Mouse (Mus musculus) mesoderm, embryonic 11.5 days (tissue): Measurements from ENCODE around the gene Raet1e.
"Not testable (repeated sequence)": the region's sequence is repeated elsewhere in the genome, so short reads cannot be mapped to it uniquely, and the experiment has no call there.

ENCODE experiments used
- DNase-seq: peaks from one replicate; pipeline ENCODE4 v3.0.0-alpha.2; 2012; ENCODE audit warnings: low read depth, low spot score

Raet1e gene

DNA sequence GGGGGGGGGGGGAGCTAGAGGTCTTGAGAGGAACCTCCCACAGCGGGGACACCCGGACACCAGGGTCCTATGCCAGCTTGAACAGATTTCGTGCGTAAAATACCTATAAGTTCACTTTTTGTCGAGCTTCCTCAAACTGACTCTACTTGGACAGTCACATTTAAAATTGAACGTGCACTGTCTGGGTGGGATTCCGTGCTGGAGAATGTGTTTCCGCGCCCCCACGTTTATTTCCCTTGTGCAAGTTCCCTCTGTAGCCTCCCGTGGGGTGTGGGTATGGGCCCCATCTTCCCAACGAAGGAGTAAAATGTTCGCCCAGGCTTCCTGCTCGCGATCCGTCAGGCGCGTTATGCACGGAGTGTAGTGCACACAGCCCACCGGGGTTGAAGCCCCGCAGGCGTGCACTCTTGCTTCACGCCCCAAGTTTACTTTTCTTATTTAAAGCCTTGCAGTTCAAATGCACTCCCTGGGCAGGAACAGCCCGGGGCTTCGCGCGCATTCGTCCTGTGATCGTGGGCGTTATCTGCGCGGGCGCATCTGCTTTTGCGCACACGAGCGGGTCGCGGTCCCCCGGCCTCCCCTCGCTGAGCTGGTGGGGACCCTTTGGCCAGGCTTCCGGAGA is 115.4 kb downstream of the Raet1e start:
- peak; percentile 45 for DNase-seq

DNA sequence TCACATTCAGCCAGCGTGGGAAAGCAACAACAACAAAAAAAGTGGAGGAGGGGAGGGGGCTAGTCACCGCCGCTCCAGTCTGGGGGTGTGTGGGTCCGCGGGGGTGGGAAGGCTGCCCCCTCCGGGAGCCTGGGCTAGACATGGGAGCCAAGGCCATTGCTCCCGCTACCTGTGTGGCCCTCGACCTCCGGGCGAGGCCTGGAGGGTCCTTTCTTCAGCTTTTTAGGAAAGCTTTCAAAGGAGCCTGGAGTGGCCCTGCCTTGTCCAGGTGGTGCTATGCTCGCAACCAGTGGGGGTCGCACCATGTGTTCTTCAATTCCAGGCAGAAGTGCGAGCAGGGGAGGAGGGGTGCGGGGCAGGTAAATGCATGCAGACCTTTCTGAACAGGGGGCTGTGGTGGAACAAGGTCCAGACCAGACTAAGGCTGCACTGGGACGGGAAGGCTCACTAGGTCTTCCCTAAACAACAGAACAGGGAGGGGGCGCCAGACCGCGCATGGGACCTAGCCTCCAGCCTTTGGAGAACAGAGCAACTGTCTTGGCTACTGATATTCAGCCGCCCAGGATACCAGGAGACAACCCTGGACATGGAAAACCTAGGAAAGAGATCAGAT is 116.2 kb downstream of the Raet1e start:
- no peak for DNase-seq

DNA sequence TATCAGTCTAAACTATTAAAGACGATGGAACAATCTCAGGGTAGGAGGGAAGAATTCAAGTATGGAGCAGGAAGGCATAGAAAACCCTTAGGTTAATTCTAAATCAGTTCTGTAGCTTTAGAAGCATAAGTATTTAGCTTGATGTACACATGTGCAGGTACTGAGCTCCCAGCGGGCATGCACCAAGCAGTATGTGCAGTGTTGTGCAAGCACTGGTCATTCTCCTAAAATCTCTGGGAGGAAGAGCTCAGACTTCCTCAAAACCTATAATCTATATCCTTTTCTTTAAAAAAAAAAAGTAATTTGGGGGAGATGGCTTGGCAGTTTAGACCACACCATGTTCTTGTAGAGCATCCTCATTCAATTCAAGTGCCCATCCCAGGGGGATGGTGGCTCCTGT is 120.1 kb downstream of the Raet1e start:
- not testable (repeated sequence) for DNase-seq

DNA sequence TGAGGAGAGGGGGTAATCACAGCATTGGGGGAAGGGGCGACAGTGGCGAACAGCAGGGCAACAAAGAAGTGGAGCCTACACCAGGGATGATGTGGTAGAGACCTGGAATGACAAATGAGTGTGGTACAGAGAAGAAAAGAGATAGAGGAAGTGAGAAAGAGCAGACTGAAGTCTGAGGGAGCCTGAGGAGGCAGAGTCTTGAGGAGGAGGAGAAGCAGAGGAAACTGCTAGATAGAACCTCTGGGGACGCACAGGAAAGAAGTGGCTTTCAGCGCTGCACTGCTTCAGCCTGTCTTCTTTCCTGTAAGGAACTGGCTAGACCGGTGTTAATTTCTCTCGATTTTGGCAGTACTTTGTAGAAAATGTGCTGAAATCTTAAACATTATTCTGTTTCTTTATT is 124.4 kb downstream of the Raet1e start:
- no peak for DNase-seq

DNA sequence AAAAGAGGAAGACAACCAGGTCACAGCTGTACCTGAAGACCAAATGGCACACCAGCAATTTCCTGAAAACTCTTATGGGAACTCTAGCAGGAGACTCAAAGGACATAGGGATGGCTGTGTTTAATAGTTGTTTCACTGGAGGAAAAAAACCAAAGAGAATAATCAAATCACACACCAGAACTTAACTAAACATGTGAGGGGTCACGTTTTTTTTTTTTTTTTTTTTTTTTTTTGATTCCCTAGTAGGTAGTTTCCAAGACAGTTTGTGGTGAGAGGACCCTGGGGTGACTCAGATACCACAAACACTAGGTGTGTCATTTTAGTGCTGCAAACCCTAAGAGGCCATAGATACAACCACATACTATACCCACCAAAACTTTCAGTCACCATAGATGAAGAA is 137.3 kb downstream of the Raet1e start:
- no peak for DNase-seq

DNA sequence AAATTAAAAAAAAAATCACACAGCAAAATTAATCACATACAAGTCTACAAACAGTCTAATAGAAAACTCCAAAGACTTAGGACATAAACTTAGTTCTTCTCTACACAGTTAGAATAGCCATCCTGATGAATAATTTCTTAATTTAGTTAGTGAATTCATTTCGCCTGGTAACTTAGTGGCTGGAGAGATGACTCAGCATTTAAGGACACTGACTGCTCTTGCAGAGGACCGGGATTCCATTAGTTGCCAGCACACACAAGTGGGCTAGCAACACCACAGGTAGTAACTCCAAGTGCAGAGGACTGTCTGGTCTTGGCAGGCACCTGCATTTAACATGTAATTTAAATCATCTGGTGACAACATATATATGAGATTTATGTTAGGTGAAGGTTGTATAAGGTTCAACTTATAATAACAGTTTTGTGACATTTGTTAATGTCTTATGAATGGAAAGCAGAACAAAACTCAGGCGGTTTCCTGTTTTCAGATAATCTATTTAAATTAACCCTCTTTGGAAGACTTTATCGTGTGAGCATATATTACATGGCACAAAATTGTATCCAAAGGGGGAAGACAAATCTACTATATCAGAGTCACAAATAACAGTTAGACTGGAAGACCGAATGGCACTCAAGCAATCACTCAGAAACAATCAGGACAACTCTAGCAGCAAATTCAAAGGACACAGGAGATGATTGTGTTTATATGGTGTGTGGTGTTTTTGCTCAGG is 138.8 kb downstream of the Raet1e start:
- DNase-seq: no peak

DNA sequence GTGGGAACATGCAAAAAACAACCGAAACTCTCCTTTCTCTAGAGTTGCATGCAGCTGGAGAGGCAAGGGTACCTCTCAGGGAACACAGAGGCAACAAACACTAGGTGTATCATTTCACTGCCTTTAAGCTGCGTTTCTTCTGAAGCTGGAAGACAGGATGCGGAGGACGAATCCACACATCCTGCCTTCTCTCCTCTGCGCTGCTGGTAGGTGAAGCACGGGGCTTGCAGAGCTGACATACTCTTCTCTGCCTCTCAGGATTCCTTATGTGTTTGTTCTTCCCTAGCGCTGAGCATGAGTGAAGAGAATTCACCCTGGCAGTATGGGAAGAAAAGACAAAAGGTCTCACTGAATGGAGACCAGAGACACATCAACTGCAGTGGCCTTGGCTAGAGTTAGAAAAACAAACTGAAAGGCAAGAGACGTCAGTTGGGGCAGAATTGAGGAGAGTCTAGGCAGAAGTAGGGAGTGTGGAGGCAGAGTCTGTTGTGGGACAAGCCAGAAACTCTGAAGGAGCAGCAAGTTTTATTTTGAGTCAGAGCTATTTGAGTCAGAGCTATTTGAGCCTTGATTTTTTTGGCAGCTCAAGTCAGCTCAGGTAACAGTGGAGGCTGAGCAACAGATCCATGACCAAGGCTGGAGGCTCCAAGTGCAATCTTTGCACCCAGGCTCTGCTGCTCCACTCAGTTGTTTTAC is 139.5 kb downstream of the Raet1e start:
- DNase-seq: no peak

DNA sequence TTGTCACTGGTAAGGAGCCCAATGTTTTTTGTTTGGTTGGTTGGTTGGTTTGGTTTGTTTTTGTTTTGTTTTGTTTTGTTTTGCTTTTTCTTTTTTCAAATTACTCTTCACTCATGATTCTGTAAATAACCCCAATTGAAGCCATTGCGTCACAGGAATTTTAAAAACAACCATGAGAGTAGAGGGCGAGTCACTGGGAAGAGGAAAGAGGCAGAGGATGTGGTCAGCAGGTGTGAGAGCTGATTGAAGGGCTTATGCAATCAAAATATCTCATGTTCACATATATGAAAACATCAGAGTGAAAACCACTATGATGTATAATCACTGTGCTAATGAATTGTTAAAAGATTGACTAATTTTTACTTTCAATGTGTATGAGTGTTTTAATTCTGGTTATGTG is 141.0 kb downstream of the Raet1e start:
- DNase-seq: no peak

DNA sequence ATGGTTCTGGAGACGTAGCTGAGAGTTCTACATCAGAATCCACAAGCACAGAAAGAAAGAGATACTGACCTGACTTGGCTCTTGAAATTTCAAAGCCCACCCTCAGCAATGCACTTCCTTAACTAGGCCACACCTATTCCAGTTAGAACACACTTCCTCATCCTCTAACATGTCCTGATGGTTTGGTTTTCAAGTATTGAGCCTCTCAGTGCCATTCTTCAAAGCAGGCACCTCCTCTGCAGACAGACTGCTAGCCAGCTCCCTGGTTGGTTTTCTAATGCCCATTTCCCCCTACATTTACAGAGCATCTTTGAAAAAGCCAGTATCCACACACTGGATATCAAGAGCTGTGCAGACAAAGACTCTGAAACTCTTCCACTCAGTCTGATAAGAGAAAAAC is 143.3 kb downstream of the Raet1e start:
- no peak for DNase-seq

DNA sequence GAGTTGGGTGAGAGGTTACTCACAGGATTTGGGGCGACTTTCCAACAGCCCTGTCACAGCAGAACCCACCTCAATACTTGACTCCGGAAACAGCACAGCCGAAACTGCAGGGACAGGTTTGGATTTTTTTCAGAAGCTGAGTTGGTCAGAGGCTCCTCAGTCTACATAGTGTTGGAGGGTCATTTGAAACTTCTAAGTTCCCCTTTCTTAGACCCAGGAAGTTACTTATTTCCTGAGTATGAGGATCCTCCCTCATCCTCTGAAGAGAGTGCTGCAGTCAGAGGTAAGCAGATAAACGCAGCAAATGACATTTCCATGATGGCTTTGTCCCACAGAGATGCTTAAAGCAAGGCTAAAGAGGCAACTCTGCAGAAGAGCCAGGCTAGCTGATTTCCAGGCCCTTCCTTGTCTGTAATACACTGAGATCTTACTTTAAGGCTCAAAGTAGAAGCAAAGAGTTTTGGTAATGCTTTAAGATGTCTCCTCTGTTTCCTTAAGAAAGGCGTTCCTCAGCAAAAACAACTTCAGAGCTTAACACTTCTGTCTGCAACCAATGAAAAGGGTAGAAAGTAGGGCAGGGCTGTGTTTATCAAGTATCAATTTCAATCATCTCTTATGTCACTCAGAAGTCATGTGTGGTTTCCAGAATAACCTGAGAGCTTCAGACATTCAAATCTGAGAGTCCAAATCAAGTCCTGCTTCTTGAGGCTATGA is 144.1 kb downstream of the Raet1e start:
- no peak for DNase-seq

DNA sequence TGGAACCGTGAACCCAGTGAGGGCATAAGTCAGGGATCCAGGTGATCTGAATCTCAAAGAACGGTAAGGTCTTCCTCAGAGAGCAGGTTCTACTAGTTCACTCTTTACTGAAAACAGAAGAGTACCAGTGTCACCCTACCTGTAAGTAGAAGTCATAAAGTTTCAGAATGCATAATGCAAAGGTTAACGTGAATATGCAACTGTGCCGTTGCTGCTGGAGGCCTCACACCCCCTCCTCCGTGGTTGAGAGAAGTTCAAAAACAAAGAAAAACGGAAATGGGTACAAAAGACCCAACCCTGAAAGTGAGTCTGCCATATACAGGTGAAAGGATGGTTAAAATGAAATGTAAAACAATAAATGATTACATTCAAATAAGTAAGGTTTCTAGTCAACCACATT is 145.4 kb downstream of the Raet1e start:
- DNase-seq: no peak

DNA sequence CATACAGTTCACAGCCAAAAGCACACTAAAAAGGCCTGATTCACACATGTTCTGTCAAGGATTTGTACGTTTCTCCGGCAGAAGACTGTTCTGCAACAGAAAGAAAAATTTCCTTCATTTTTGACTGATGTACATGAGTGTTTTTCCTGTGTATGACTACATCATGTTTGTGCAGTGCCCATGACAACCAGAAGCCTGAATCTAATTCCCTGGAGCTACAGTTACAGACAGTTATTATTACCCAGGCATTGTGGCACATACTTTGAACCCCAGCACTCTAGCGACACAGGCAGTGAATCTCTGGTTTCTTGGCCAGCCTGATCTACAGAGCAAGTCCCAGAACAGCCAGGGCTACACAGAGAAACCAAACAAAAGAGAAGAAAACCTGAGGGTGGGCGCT is 147.4 kb downstream of the Raet1e start:
- DNase-seq: no peak

DNA sequence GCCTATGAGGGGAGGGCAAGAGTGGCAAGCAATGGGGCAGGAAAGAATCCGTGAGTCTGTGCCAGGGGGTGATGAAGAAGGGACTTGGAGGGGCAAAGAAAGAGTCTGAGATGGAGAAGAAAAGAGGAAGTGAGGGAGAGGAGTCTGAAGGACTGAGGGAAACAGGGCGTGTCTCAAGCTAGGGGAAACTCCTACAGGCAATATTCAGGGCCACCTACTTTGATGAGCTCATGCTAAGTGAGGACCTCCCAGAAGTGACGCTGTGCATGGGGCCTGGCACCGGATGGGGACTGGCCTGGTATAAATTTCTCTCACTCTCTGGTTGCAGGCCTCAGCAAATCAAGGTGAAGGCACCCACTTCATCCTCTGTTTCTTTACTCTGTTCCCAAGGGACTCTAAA is 148.1 kb downstream of the Raet1e start:
- no peak for DNase-seq

DNA sequence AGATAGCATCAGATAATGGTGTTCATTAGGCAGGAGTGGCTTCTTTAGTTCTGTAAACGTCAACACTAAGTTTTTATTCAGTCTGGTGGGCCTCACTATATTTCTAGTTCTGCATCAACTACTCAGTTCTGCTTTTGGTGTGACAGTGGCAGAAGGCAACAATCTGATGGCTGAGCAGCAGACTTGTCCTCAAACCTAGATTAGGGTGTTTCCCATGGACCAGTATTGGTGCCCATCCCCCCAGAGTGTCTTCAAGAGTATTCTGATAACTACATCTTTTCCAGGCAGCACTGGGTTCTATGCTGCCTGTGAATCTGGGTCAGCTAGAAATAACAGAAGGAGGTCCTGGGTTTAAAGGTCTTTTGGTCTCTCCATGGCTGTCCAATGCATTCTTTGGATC is 149.9 kb downstream of the Raet1e start:
- DNase-seq: no peak

DNA sequence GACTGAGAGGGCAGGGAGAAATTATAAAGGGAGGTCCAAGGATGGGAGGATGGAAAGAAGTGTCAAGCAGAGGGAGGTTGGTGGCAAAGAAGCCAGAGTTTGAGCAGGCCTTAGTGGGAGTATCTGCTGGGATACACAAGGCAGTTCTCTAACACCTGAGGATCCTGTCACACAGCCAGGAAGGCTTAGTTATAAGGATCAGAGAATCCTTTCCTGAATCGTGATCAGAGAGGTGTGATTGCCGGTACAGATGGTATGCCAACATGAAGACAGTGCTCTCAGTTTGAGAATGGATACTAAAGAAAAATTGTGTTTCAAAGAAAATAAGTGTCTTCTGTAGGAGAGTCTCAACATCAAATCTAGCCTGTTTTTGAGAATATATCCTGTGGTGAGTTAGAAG is 164.5 kb downstream of the Raet1e start:
- no peak for DNase-seq

DNA sequence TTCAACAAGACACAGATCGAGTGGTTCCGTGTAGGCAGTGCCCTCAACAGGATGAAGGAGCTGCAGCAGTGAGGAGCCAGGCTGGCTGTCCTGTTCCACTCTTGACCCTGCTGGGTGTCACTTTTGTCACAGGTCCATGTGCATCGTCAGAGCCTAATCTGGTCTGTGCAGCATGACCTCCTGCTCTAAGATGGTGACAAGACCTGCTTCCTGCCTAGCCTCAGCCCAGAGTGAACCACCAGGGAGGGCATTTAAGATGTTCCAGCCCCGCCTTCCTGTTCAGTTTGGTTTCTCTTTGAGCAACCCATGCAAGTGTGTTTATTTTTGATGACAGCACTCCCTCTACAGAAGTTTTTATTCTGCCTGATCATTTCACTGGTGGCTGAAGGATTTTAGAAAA is 187.4 kb downstream of the Raet1e start:
- DNase-seq: not testable (repeated sequence)

DNA sequence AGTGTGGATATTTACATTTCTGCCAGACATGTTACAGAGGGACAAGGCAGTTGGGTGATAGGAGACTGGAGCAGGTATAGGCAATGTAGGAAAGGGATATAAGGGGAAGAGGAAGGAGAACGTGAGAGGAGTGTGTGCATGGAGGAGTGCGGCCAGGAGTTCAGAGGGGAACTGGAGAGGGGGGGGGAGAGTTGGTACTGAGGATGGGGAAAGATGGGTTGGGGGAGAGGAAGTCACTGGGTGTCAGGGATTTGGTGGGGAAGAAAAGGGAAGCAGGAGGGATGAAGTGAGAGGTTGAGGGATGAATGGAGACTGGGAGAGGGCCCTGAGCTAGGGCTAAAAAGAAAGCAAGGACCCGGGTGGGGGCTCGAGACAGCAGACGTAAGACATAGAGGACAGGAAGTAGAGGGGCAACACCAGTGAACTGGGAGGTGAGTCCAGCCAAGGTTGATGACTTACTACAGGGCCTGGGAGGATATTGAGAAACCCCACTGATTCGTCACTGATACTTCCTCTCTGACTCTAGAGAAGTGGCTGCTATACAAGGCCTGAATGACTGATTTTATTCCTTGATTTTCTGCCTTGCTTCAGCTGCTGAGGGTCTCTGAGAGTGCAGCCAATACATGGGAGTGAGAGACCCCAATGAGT is 195.3 kb downstream of the Raet1e start:
- DNase-seq: not testable (repeated sequence)

DNA sequence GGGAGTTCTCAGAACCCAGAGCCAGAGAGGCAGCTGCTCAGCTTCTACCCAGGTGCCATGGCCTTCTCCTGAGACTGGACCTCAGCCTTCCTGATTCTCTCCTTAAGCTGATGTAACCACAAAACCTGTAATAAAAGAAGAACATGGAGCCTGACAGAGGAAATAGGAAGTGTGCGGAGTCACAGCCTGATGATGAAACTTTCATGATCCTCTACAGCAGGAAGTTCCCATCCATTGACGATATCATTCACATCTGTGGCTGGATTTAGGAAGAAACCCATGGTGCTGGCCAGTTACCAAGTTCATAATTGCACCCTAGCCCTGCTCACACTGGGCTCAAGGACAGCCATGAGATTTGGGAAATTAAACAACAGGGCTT is 195.8 kb downstream of the Raet1e start:
- not testable (repeated sequence) for DNase-seq

DNA sequence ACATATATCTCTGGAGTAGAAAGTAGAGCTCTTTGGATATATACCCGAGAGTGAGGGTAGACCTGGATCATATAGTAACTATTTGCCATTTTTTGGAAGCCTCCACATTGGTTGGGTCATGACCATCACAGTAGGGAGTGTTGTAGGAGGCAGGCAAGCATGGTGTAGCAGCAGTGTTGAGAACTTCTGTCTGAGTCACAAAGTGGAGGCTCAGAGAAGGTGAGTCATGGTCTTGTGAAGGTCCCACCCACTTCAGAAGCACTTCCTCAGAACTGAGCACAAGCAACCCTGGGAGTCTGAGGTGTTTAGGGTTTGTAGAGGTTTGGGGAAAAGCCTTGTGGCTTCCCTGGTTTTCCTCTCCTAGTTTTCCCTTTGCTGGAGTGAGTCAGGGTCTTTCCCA is 199.0 kb downstream of the Raet1e start:
- not testable (repeated sequence) for DNase-seq

DNA sequence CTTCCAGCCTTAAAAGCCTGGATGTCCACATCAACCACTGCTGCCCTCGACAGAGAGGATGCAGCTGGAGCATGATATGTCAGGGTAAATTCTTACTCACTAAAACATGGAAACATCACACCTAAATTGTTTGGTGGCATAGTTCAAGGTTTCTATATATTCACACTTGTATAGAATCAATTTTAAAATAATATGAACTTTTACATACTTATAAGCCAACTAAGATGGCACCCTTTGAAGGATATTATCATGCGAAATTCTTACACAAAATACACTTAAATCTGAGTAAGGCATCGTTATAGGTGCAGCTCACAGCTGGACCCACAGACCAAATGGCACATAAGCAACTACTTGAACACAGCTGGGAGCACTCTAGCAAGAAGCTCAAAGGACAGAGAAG is 201.9 kb downstream of the Raet1e start, which contains the start of gene Raet1d:
Gene Raet1d (plus strand): TSS at position 301 of the 400 bp plus-strand sequence.
- not testable (repeated sequence) for DNase-seq

DNA sequence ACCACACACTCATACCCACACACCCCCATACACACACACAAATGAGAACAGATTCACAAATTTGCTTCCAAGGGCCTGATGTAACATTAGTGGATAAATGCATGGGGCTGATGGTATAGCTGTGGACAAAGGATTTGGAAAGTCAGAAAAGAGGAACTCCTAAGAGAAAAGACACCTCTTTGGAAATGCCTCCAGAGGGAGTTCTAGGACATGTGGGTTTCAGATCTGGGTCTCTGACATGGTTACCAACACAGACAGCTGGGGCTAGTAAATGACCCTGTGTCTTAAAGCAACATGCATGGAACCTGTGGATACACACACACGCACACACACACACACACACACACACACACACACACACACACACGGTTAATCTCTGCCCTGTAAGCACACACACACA is 202.6 kb downstream of the Raet1e start:
- DNase-seq: not testable (repeated sequence)
